Mouse (Mus musculus) spleen, postnatal 36 days (tissue): Measurements from ENCODE around the gene Elp4.

Experiments used
- DNase-seq, 2 experiments: peaks; one replicate each; pipeline ENCODE4 v3.0.0; 2022; ENCODE audit warnings: low spot score in 2 of 2, mixed read lengths in 1 of 2

Elp4 gene

GRCm38 (mm10) chr2:105903896-105904756 is at the start of gene Elp4, which contains the start of gene Immp1l:
Elp4 (minus strand) TSS chr2:105904564.
Immp1l (plus strand) TSS chr2:105904638.
- peak; percentile 95 to 96 for DNase-seq

GRCm38 (mm10) chr2:105953862-105954261 is 49.5 kb upstream of the Elp4 start:
- DNase-seq = no peak

GRCm38 (mm10) chr2:105951350-105951940 is 47.1 kb upstream of the Elp4 start:
- DNase-seq = no peak

- no peak for DNase-seq
These were observed 45.8 kb upstream of the Elp4 start for GRCm38 (mm10) chr2:105950131-105950530.

- no peak for DNase-seq
These were observed 13.4 kb upstream of the Elp4 start for GRCm38 (mm10) chr2:105917623-105918346.

GRCm38 (mm10) chr2:105916671-105917070 is 12.3 kb upstream of the Elp4 start:
- DNase-seq = no peak

GRCm38 (mm10) chr2:105913655-105914366 is 9.4 kb upstream of the Elp4 start:
- DNase-seq = no peak

GRCm38 (mm10) chr2:105910611-105911010 is 6.2 kb upstream of the Elp4 start:
- DNase-seq = no peak

GRCm38 (mm10) chr2:105908351-105908750 is 4.0 kb upstream of the Elp4 start:
- peak; percentile 18 to 24 for DNase-seq

- peak in 1 of 2 experiments; percentile 13 for DNase-seq
These were observed 388 bp upstream of the Elp4 start for GRCm38 (mm10) chr2:105904757-105905146.

GRCm38 (mm10) chr2:105890816-105891215 is 13.5 kb downstream of the Elp4 start:
- no peak for DNase-seq

GRCm38 (mm10) chr2:105873403-105873802 is 31.0 kb downstream of the Elp4 start:
- no peak for DNase-seq

GRCm38 (mm10) chr2:105854740-105855139 is 49.6 kb downstream of the Elp4 start:
- DNase-seq = no peak

GRCm38 (mm10) chr2:105852971-105853370 is 51.4 kb downstream of the Elp4 start:
- no peak for DNase-seq

GRCm38 (mm10) chr2:105851714-105852293 is 52.6 kb downstream of the Elp4 start:
- no peak for DNase-seq

GRCm38 (mm10) chr2:105843151-105843550 is 61.2 kb downstream of the Elp4 start:
- no peak for DNase-seq

GRCm38 (mm10) chr2:105817965-105818364 is 86.4 kb downstream of the Elp4 start:
- no peak for DNase-seq

GRCm38 (mm10) chr2:105815170-105815569 is 89.2 kb downstream of the Elp4 start:
- DNase-seq = no peak

- no peak for DNase-seq
These were observed 91.3 kb downstream of the Elp4 start for GRCm38 (mm10) chr2:105813041-105813440.

GRCm38 (mm10) chr2:105810286-105810685 is 94.1 kb downstream of the Elp4 start:
- DNase-seq = no peak

- no peak for DNase-seq
These were observed 97.8 kb downstream of the Elp4 start for GRCm38 (mm10) chr2:105806571-105806970.
